Mouse (Mus musculus) layer of hippocampus, postnatal 10 days (tissue): ENCODE measurements around the gene Dhx8. TPM values are rescaled to one million over a fixed set of nuclear protein-coding genes. Genes with fewer than 3 reads are reported as not detected.

Source experiments
- DNase-seq, 2 experiments: peaks; one replicate each; pipeline ENCODE4 v3.0.0; 2021; ENCODE audit warnings: low spot score in 2 of 2
- total RNA-seq, 2 experiments: library from RNA; stranded (reverse); gene quantifications; 2 replicates each; pipeline ENCODE4 v1.2.3; 2021

The Dhx8 gene
- total RNA-seq, 2 experiments from 2014 or later = 31.3 to 32.3 TPM

- DNase-seq = no peak
Observed at GRCm38 (mm10) chr11:101729308-101729707, 3.4 kb upstream of the Dhx8 start.

DNA sequence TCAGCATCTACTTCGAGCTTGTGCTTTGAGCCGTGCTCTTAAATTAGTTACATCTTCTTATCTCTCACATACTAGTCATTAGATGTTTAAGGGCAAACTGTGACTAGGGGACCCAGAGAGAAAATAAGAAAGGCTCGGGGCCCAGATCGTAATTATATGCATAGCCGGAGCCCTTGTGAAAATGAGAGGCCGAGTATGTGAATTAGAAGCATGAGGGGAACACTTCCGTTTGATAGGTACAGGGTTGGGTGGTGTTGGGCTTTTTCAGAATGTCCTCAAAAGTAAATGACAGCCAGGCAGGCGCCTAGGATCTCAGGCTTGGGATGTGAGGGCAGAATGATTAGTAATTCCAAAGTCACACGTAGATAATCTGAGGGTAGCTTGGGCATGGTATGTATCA is 877 bp downstream of the Dhx8 start:
- DNase-seq = no peak

- peak; percentile 30 to 37 for DNase-seq
Observed at GRCm38 (mm10) chr11:101756616-101757015, 23.9 kb downstream of the Dhx8 start.

DNA sequence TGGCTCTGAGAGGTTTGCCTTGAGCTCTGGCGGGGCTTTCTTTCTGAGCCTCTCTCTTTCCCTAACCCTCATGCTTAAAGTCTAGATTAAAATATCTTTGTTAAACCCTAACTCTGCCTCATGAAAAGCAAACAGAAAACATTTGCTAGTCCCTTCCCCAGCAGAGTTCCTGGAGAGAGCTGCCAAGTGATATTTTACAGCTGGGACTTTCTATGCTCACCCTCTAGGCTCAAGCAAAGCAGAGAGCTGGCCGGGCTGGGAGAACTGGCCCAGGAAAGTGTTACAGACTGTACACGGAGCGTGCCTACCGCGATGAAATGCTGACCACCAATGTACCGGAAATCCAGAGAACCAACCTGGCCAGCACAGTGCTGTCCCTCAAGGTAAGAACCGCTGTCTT is 24.6 kb downstream of the Dhx8 start:
- no peak for DNase-seq

DNA sequence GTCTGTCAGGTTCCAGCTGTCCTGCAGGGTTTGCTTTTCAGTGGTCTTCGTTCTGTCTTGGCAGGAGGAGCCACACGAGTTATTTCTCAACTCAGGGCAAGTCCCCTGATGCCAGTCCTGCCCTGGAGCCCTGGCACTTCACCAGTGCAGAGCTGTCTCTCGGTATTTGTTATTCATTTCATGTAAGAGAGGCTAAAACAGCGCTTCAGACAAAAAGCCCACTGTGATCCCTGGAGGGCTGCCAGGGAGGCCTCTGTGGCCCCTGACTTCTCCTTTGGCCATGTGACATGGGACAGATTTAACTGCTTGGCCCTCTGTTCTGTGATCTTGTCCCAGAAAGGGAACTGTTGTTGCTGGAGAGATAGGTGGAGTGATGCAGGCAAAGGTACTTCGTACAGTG is 25.7 kb downstream of the Dhx8 start:
- peak; percentile 58 to 65 for DNase-seq

DNA sequence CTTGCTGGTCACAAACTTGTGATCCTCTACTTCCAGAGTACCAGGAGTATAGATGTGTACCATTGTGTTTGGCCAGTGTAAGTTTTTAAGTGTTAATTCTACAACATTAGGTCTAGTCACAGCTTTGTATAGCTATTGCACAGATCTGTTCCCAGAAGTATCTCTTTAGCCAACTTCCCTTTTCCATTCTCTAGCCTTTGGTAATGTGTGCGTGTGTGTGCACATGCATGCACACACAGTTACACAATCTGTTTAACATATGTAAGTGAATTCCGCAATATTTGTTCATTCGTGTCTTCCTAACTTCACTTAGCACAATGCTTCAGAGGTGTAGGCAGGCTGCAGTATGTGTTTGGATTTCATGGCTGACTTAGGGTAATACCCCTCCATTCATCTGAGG is 26.8 kb downstream of the Dhx8 start:
- no peak for DNase-seq

GRCm38 (mm10) chr11:101763723-101764122 is 31.0 kb downstream of the Dhx8 start:
- peak in 1 of 2 experiments; percentile 48 for DNase-seq

DNA sequence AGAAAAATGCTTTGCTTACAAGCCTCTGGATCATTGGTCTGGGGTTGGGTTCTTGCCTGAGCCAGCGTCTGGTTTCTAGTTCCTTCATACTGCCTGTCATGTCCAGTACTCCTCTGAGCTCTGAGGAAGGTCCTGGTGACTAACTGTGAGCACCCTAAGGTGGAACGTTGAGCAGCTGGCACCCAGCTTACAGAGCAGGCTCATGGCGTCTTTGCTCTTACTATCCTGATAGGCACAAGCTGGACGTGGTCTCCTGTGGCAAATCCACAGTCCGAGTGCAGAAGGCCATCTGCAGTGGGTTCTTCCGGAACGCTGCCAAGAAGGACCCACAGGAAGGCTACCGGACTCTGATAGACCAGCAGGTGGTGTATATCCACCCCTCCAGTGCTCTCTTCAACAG is 31.8 kb downstream of the Dhx8 start:
- DNase-seq = no peak

GRCm38 (mm10) chr11:101767326-101767725 is 34.6 kb downstream of the Dhx8 start:
- DNase-seq = no peak

GRCm38 (mm10) chr11:101768721-101769120 is 36.0 kb downstream of the Dhx8 start:
- no peak for DNase-seq

GRCm38 (mm10) chr11:101770266-101770665 is 37.5 kb downstream of the Dhx8 start:
- no peak for DNase-seq

DNA sequence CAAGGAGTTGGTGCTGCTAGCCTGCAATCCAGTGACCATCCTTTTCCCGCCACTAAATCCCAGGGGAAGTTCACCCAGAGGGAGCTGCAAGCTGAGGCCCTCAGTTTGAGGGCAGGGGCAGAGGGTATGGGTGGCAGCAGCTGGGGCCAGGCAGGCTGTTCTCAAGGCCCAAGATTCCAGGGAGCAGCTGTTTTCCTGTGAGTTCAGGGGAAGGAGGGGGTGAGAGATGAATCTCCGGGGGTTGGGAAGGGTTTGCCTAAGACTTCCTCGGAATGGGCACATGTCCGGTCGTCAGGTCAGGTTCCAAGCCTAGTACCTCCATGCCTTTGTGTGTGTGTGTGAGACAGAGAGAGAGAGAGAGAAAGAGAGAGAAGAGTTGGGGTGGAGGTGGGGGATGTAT is 39.3 kb downstream of the Dhx8 start:
- no peak for DNase-seq

- no peak for DNase-seq
Observed at GRCm38 (mm10) chr11:101772449-101772848, 39.7 kb downstream of the Dhx8 start.

DNA sequence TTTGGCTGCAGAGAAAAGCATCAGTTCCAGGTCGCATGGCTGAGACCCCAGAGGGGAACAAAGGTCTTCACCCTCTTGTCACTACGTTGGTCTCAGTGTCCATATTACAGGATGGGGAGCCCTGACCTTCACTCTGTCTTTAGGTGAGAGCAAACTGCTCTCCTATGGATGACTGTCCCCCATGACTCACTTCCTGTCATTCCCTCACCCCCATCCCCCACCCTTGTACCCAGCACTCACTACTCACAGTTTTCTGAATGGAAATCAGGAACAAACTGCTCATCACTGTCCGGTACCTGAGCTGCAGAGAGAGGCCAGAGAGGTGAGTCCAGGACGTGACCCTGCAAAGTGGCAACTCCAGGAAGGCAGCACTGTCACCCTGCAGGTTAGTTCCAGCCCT is 44.1 kb downstream of the Dhx8 start:
- DNase-seq = no peak

DNA sequence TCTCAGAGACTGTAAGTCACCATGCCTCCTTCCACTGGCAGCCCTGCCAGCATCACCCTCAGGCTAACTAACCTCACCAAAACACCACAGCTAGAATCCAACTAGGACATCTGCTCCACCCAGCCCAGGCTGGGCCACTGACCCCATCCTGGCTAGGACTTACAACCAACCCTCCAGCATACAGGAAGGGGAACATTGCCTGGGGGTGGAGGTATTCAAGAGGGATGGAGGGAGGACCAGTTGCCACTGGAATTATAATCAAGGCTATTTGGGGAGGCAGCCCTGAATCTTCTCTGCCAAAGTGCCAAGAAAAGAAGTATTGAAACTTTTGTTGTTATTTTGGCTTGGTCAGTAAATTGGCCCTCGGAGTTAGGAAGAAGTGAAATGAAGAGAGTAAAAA is 50.4 kb downstream of the Dhx8 start:
- no peak for DNase-seq

DNA sequence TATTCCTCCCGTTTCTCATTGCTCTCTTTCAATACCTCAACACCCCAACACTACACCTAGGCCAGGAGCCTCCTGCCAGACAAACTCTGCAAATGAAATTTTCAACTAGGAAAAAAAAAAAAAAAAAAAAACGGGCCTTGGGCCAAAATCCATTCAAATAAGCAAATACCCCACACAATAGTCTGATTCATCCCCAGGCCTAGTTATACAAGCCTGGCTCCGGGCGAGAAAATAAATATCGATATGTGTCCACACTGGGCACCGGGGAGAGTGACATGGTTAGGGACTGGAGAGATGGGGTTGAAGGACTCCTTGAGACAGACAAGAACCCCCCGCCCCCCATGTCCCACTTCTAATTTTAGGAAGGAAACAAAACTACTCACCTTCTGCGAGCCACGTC is 50.9 kb downstream of the Dhx8 start:
- peak in 1 of 2 experiments; percentile 32 for DNase-seq

GRCm38 (mm10) chr11:101784072-101784471 is 51.4 kb downstream of the Dhx8 start:
- no peak for DNase-seq

GRCm38 (mm10) chr11:101784488-101785142 is 51.9 kb downstream of the Dhx8 start:
- peak; percentile 30 to 44 for DNase-seq

- DNase-seq = peak; percentile 89 to 93
Observed at GRCm38 (mm10) chr11:101785143-101785851, 52.6 kb downstream of the Dhx8 start, which contains the start of gene Etv4. Gene Etv4 (minus strand): TSS chr11:101785371.

GRCm38 (mm10) chr11:101785852-101786205 is 53.1 kb downstream of the Dhx8 start:
- DNase-seq = no peak

- DNase-seq = no peak
Observed at GRCm38 (mm10) chr11:101786651-101787050, 53.9 kb downstream of the Dhx8 start.

- no peak for DNase-seq
Observed at GRCm38 (mm10) chr11:101787432-101787831, 54.7 kb downstream of the Dhx8 start.
